In the genomic region with DNA sequence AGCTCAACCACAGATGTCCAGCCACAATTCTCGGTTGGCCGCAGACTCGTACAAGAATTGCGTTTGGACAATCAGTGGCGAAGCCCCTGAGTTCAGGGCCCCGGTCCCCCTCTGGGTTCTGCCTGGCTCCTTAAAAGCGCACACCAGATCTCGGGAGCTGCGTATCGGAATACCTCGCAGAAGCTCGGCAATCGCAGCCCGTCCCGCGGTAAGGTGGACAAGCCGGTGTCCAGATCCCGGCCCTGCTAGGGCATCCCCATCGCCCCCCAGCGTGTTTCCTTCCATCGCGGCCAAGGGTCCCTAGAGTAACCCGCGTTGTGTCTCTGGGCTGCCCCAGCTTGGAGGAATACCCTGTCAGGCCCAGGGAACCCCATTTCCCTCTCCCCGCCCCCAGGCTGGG, we compare ENCODE assay signal across 10 mouse cellular contexts. TPM values are rescaled to one million over a fixed set of nuclear protein-coding genes. Genes with fewer than 3 reads are reported as not detected.
DNase-seq lines count a peak whose midpoint lies in the region; ATAC-seq and TF ChIP-seq lines count a peak whose summit lies in the region.
"Had no signal": no experiment of that assay in that cellular context is flagged by ENCODE, and none has a peak within 500 bp of the region (broad histone marks: within the 10 kb centered on the region; RNA-seq: fewer than 3 reads in every experiment).

No protein-coding gene starts in this region.

- no peak overlapping the region for H3K27ac ChIP-seq in heart, embryonic 15.5 days
- peak overlapping the region; percentile 80 for H3K27ac ChIP-seq in cortical plate, adult 2 months (ENCODE audit: insufficient read depth, low read length)
- H3K27ac ChIP-seq in hindbrain, embryonic 11.5 days (ENCODE audit: low read depth, low read length) = peak overlapping the region; percentile 100
- H3K27ac ChIP-seq in midbrain, embryonic 11.5 days (ENCODE audit: low read depth, low read length) = peak overlapping the region; percentile 99

- H3K9me3 ChIP-seq in heart, embryonic 15.5 days (replicated peaks) = no peaks in the 10 kb centered on the region
- H3K9me3 ChIP-seq in hindbrain, embryonic 11.5 days (ENCODE audit: control insufficient read depth, low read length) = no peaks in the 10 kb centered on the region
- H3K9me3 ChIP-seq in midbrain, embryonic 11.5 days (ENCODE audit: control insufficient read depth, low read length) = no peaks in the 10 kb centered on the region

- no peak for TF ChIP-seq POLR2A in cortical plate, adult 2 months (IDR thresholded peaks at IDR 0.05; ENCODE audit: extremely low read depth, insufficient read depth, low read length)

- H3K4me2 ChIP-seq in heart, embryonic 15.5 days = peak overlapping the region; percentile 48
- peak overlapping the region; percentile 80 for H3K4me2 ChIP-seq in hindbrain, embryonic 11.5 days (replicated peaks; ENCODE audit: low read depth, low read length)
- peak overlapping the region; percentile 82 for H3K4me2 ChIP-seq in midbrain, embryonic 11.5 days

- 29% methylated on average over 25 of the region's 25 CpGs for WGBS in heart, embryonic 15.5 days
- WGBS in hindbrain, embryonic 11.5 days = 3% methylated on average over 25 of the region's 25 CpGs
- 2% methylated on average over 25 of the region's 25 CpGs for WGBS in midbrain, embryonic 11.5 days

- intact Hi-C loops in heart, postnatal 36 days (cut with DNase I) = no loop called here

- TF ChIP-seq CTCF in cortical plate, adult 2 months (IDR thresholded peaks at IDR 0.05; ENCODE audit: extremely low read depth, insufficient read depth, low read length) = no peak

- peaks cover 20% of the 10 kb centered on the region for H3K36me3 ChIP-seq in heart, embryonic 15.5 days
- H3K36me3 ChIP-seq in hindbrain, embryonic 11.5 days (ENCODE audit: control insufficient read depth, insufficient read depth, low read length) = no peaks in the 10 kb centered on the region
- peaks cover 5% of the 10 kb centered on the region; the same call in 1 of the 2 replicates for H3K36me3 ChIP-seq in midbrain, embryonic 11.5 days (ENCODE audit: control insufficient read depth, insufficient read depth, low read length)

- no peak overlapping the region for H3K9ac ChIP-seq in heart, embryonic 15.5 days
- peak overlapping the region; percentile 100 for H3K9ac ChIP-seq in hindbrain, embryonic 11.5 days (ENCODE audit: low read depth, low read length)
- peak overlapping the region; percentile 100 for H3K9ac ChIP-seq in midbrain, embryonic 11.5 days (ENCODE audit: low read length)

- peaks cover 54% of the 10 kb centered on the region for H3K27me3 ChIP-seq in heart, embryonic 15.5 days
- peaks cover 2% of the 10 kb centered on the region; the same call in 1 of the 2 replicates for H3K27me3 ChIP-seq in hindbrain, embryonic 11.5 days (ENCODE audit: control insufficient read depth, insufficient read depth, low read length)
- no peaks in the 10 kb centered on the region for H3K27me3 ChIP-seq in midbrain, embryonic 11.5 days (ENCODE audit: control insufficient read depth, insufficient read depth, low read length)
- H3K27me3 ChIP-seq: CH12.LX had no signal

- ATAC-seq in heart, embryonic 15.5 days (replicated peaks; ENCODE audit: insufficient number of reproducible peaks, insufficient read depth, low FRiP score, low read depth) = no peak
- 0 out of 2 replicates have a peak, but pooled peaks have one; percentile 1 for ATAC-seq in hindbrain, embryonic 11.5 days (ENCODE audit: low FRiP score)
- ATAC-seq in midbrain, embryonic 11.5 days (ENCODE audit: low FRiP score) = no peak
- ATAC-seq in cerebellum, adult (ENCODE audit: insufficient number of reproducible peaks, low FRiP score, low TSS enrichment) = no peak

- no peak for DNase-seq in heart, postnatal 36 days
- peak; percentile 66 for DNase-seq in hindbrain, embryonic 11.5 days (ENCODE audit: low spot score)
- peak; percentile 97 for DNase-seq in midbrain, embryonic 11.5 days (ENCODE audit: low spot score, missing footprints)
- no peak for DNase-seq in spleen, postnatal 36 days (ENCODE audit: low spot score in 2 of 2)
- no peak for DNase-seq in layer of hippocampus, adult 11-12 months (ENCODE audit: low spot score)
- DNase-seq: thymus, postnatal 25 days had no signal

- H3K4me3 ChIP-seq in heart, embryonic 15.5 days = peak overlapping the region; percentile 30
- peak overlapping the region; percentile 28 for H3K4me3 ChIP-seq in cortical plate, adult 2 months (ENCODE audit: insufficient read depth, low read length)
- H3K4me3 ChIP-seq in hindbrain, embryonic 11.5 days (ENCODE audit: low read depth, low read length) = peak overlapping the region; percentile 95
- peak overlapping the region; percentile 92 for H3K4me3 ChIP-seq in midbrain, embryonic 11.5 days (ENCODE audit: low read depth, low read length)

- H3K4me1 ChIP-seq in heart, embryonic 15.5 days (replicated peaks) = peaks cover 13% of the 10 kb centered on the region
- 0 out of 2 replicates have a peak, but pooled peaks cover 2% of the 10 kb centered on the region for H3K4me1 ChIP-seq in cortical plate, adult 2 months (ENCODE audit: control insufficient read depth, insufficient read depth, low read length)
- peaks cover 45% of the 10 kb centered on the region for H3K4me1 ChIP-seq in hindbrain, embryonic 11.5 days (replicated peaks; ENCODE audit: control insufficient read depth, insufficient read depth, low read length)
- H3K4me1 ChIP-seq in midbrain, embryonic 11.5 days (ENCODE audit: control insufficient read depth, insufficient read depth, low read length) = peaks cover 67% of the 10 kb centered on the region

RNA-seq across cellular contexts. Expression of gene Cercam, which starts 23.3 kb away (rescaled TPM):
- 17.9 and 24.4 TPM in 2 replicates for polyA plus RNA-seq in heart, embryonic 15.5 days (2015; fragmentation: Nextera tagmentation; extraction: Ambion mirVana)
- 1 to 10 TPM; 4.4 to 4.9 TPM for total RNA-seq in heart, postnatal 36 days (2021)
- polyA plus RNA-seq in cortical plate, adult 2 months (2012; rRNA removed) = 18.4 and 21.0 TPM in 2 replicates
- 16.9 and 17.1 TPM in 2 replicates for polyA plus RNA-seq in hindbrain, embryonic 11.5 days (2014; fragmentation: Nextera tagmentation; extraction: Ambion mirVana)
- 13.4 and 14.0 TPM in 2 replicates for polyA plus RNA-seq in midbrain, embryonic 11.5 days (2014; fragmentation: Nextera tagmentation; extraction: Ambion mirVana)

RNA-seq across cellular contexts. Expression of gene Urm1, which starts 25.8 kb away (rescaled TPM):
- polyA plus RNA-seq in heart, embryonic 15.5 days (2015; fragmentation: Nextera tagmentation; extraction: Ambion mirVana) = 13.0 and 18.6 TPM in 2 replicates
- 10 to 100 TPM; 30.4 to 34.2 TPM for total RNA-seq in heart, postnatal 36 days (2021)
- 68.6 and 75.0 TPM in 2 replicates for polyA plus RNA-seq in cortical plate, adult 2 months (2012; rRNA removed)
- polyA plus RNA-seq in hindbrain, embryonic 11.5 days (2014; fragmentation: Nextera tagmentation; extraction: Ambion mirVana) = 17.4 and 29.0 TPM in 2 replicates
- 18.5 and 21.5 TPM in 2 replicates for polyA plus RNA-seq in midbrain, embryonic 11.5 days (2014; fragmentation: Nextera tagmentation; extraction: Ambion mirVana)

RNA-seq across cellular contexts. Expression of gene Slc27a4, which starts 43.2 kb away (rescaled TPM):
- polyA plus RNA-seq in heart, embryonic 15.5 days (2015; fragmentation: Nextera tagmentation; extraction: Ambion mirVana) = 9.7 and 12.6 TPM in 2 replicates
- total RNA-seq in heart, postnatal 36 days (2021) = 10 to 100 TPM; 16.2 to 19.3 TPM
- 74.2 and 77.1 TPM in 2 replicates for polyA plus RNA-seq in cortical plate, adult 2 months (2012; rRNA removed)
- polyA plus RNA-seq in hindbrain, embryonic 11.5 days (2014; fragmentation: Nextera tagmentation; extraction: Ambion mirVana) = 17.9 and 18.4 TPM in 2 replicates
- polyA plus RNA-seq in midbrain, embryonic 11.5 days (2014; fragmentation: Nextera tagmentation; extraction: Ambion mirVana) = 15.2 and 15.9 TPM in 2 replicates

RNA-seq across cellular contexts. Expression of gene Odf2, which starts 43.4 kb away (rescaled TPM):
- 42.4 and 45.2 TPM in 2 replicates for polyA plus RNA-seq in heart, embryonic 15.5 days (2015; fragmentation: Nextera tagmentation; extraction: Ambion mirVana)
- 10 to 100 TPM; 24.0 to 29.7 TPM for total RNA-seq in heart, postnatal 36 days (2021)
- polyA plus RNA-seq in cortical plate, adult 2 months (2012; rRNA removed) = 172 and 188 TPM in 2 replicates
- polyA plus RNA-seq in hindbrain, embryonic 11.5 days (2014; fragmentation: Nextera tagmentation; extraction: Ambion mirVana) = 83.2 and 89.0 TPM in 2 replicates
- 79.4 and 86.7 TPM in 2 replicates for polyA plus RNA-seq in midbrain, embryonic 11.5 days (2014; fragmentation: Nextera tagmentation; extraction: Ambion mirVana)

RNA-seq across cellular contexts. Expression of gene Trub2, which starts 57.3 kb away (rescaled TPM):
- polyA plus RNA-seq in heart, embryonic 15.5 days (2015; fragmentation: Nextera tagmentation; extraction: Ambion mirVana) = 21.0 and 29.8 TPM in 2 replicates
- 10 to 100 TPM; 32.5 to 33.1 TPM for total RNA-seq in heart, postnatal 36 days (2021)
- 37.6 and 40.0 TPM in 2 replicates for polyA plus RNA-seq in cortical plate, adult 2 months (2012; rRNA removed)
- polyA plus RNA-seq in hindbrain, embryonic 11.5 days (2014; fragmentation: Nextera tagmentation; extraction: Ambion mirVana) = 30.2 and 32.3 TPM in 2 replicates
- 25.9 and 29.1 TPM in 2 replicates for polyA plus RNA-seq in midbrain, embryonic 11.5 days (2014; fragmentation: Nextera tagmentation; extraction: Ambion mirVana)

Comparison
In these comparisons a context has a peak if more than half of its experiments do, and no peak if none do; other contexts are left out.
1. H3K4me3 ChIP-seq: peak in every context shown above with its lines; median percentile 95 in hindbrain, embryonic 11.5 days; 92 in midbrain, embryonic 11.5 days; 30 in heart, embryonic 15.5 days; 28 in cortical plate, adult 2 months.
2. DNase-seq: peak in hindbrain, embryonic 11.5 days (single experiment) and midbrain, embryonic 11.5 days (single experiment); none in heart, postnatal 36 days (0 of 2), spleen, postnatal 36 days (0 of 2) and layer of hippocampus, adult 11-12 months (single experiment).
3. Peak in every context shown above with its lines, with median percentiles within 50 percentile points of each other: H3K4me2 ChIP-seq.